In genomic region chr11:69670786-69671725, GRCm38 (mm10) we compare ENCODE assay signal across 8 mouse cellular contexts. TPM values are rescaled to one million over a fixed set of nuclear protein-coding genes. Genes with fewer than 3 reads are reported as not detected.
DNase-seq lines count a peak whose midpoint lies in the region; ATAC-seq and TF ChIP-seq lines count a peak whose summit lies in the region.

No protein-coding gene starts in this region.

- H3K4me2 ChIP-seq in forebrain, postnatal 0 days (ENCODE audit: low read depth): peak overlapping the region; percentile 87
- H3K4me2 ChIP-seq in lung, embryonic 16.5 days (ENCODE audit: low read depth, low read length): peak overlapping the region; percentile 93

- peaks cover 88% of the 10 kb centered on the region for H3K36me3 ChIP-seq in G1E (replicated peaks)
- H3K36me3 ChIP-seq in forebrain, postnatal 0 days (ENCODE audit: insufficient read depth): peaks cover 65% of the 10 kb centered on the region
- peaks cover 53% of the 10 kb centered on the region for H3K36me3 ChIP-seq in lung, embryonic 16.5 days (ENCODE audit: control insufficient read depth, insufficient read depth, low read length)

- peaks cover 61% of the 10 kb centered on the region for H3K4me1 ChIP-seq in G1E (ENCODE audit: insufficient read depth, low read depth, low read length)
- H3K4me1 ChIP-seq in forebrain, postnatal 0 days (ENCODE audit: insufficient read depth): peaks cover 17% of the 10 kb centered on the region
- peaks cover 21% of the 10 kb centered on the region for H3K4me1 ChIP-seq in lung, embryonic 16.5 days (replicated peaks; ENCODE audit: control insufficient read depth, insufficient read depth, low read length)

- peak; percentile 22; the same call in 1 of the 2 replicates for ATAC-seq in G1E (ENCODE audit: extremely low read depth, insufficient number of reproducible peaks, low FRiP score, poor library complexity, severe bottlenecking)
- ATAC-seq in forebrain, postnatal 0 days: peak; percentile 79
- peak; percentile 54 to 65 for ATAC-seq in hematopoietic stem cell, adult 5-6 weeks (replicated peaks in 1 of 2; ENCODE audit: insufficient read depth in 1 of 2, low FRiP score in 2 of 2, low TSS enrichment in 1 of 2, low read depth in 1 of 2, poor library complexity in 2 of 2, severe bottlenecking in 2 of 2)
- peak; percentile 78 for ATAC-seq in lung, embryonic 16.5 days (ENCODE audit: low read depth)

- no peaks in the 10 kb centered on the region for H3K9me3 ChIP-seq in G1E (replicated peaks)
- no peaks in the 10 kb centered on the region for H3K9me3 ChIP-seq in forebrain, postnatal 0 days (ENCODE audit: low read length)
- H3K9me3 ChIP-seq in lung, embryonic 16.5 days (ENCODE audit: control insufficient read depth, low read length): no peaks in the 10 kb centered on the region

- peak overlapping the region; percentile 98 for H3K27ac ChIP-seq in forebrain, postnatal 0 days (ENCODE audit: low read depth, low read length)
- peak overlapping the region; percentile 97 for H3K27ac ChIP-seq in lung, embryonic 16.5 days (ENCODE audit: low read length)

- peak; percentile 95 for DNase-seq in G1E (ENCODE audit: low spot score)
- peak; percentile 93 to 97 for DNase-seq in cerebellum, adult 18-20 months
- peak; percentile 98 for DNase-seq in forebrain, postnatal 0 days
- DNase-seq in layer of hippocampus, adult 9-10 months (ENCODE audit: low spot score): peak; percentile 90
- peak; percentile 75 for DNase-seq in ovary, postnatal 10 days (ENCODE audit: low spot score)
- DNase-seq in thymus, postnatal 10 days (ENCODE audit: low spot score in 2 of 2): peak; percentile 95 to 99

- H3K27me3 ChIP-seq in G1E (ENCODE audit: insufficient read depth, low read length): no peaks in the 10 kb centered on the region
- H3K27me3 ChIP-seq in forebrain, postnatal 0 days (ENCODE audit: insufficient read depth, low read length): no peaks in the 10 kb centered on the region
- no peaks in the 10 kb centered on the region for H3K27me3 ChIP-seq in lung, embryonic 16.5 days (ENCODE audit: control insufficient read depth, insufficient read depth, low read depth, low read length)

- 2% methylated on average over 60 of the region's 61 CpGs for WGBS in forebrain, postnatal 0 days
- WGBS in lung, embryonic 16.5 days: under 1% methylated on average over 50 of the region's 61 CpGs

- TF ChIP-seq CTCF in G1E (IDR thresholded peaks at IDR 0.05; ENCODE audit: low read depth, low read length): no peak
- TF ChIP-seq CTCF in forebrain, postnatal 0 days (IDR thresholded peaks at IDR 0.05; ENCODE audit: low read depth): peak; percentile 36

- H3K4me3 ChIP-seq in G1E (ENCODE audit: low read depth, low read length): peak overlapping the region; percentile 100
- peak overlapping the region; percentile 100 for H3K4me3 ChIP-seq in forebrain, postnatal 0 days (ENCODE audit: low read depth, low read length)
- H3K4me3 ChIP-seq in lung, embryonic 16.5 days (ENCODE audit: low read length): peak overlapping the region; percentile 68

- H3K9ac ChIP-seq in forebrain, postnatal 0 days: peak overlapping the region; percentile 99
- peak overlapping the region; percentile 90 for H3K9ac ChIP-seq in lung, embryonic 16.5 days (ENCODE audit: low read length)

RNA-seq across cellular contexts. Expression of gene Eif4a1, which starts 1.2 kb away (rescaled TPM):
- total RNA-seq in G1E (2014; fragmentation: Nextera tagmentation) (986 and 993 TPM in 2 replicates), G1E (2017) (986 and 1,008 TPM in 2 replicates)
- polyA plus RNA-seq in G1E (2012): 197 and 231 TPM in 2 replicates
- 1,003 and 1,045 TPM in 2 replicates for total RNA-seq in forebrain, postnatal 0 days (2014; rRNA removed)
- 614 and 772 TPM in 2 replicates for polyA plus RNA-seq in forebrain, postnatal 0 days (2015; fragmentation: Nextera tagmentation; extraction: Ambion mirVana)
- 838 and 888 TPM in 2 replicates for total RNA-seq in hematopoietic stem cell, adult 5-6 weeks (2017)
- 539 and 624 TPM in 2 replicates for polyA plus RNA-seq in lung, embryonic 16.5 days (2015; fragmentation: Nextera tagmentation; extraction: Ambion mirVana)

RNA-seq across cellular contexts. Expression of gene Cd68, which starts 5.1 kb away (rescaled TPM):
- 3.5 TPM in 1 of 2 replicates, not detected in the other for total RNA-seq in G1E (2014; fragmentation: Nextera tagmentation)
- total RNA-seq in G1E (2017): 5.0 and 6.1 TPM in 2 replicates
- 2.2 and 2.3 TPM in 2 replicates for polyA plus RNA-seq in G1E (2012)
- 6.4 and 7.7 TPM in 2 replicates for total RNA-seq in forebrain, postnatal 0 days (2014; rRNA removed)
- polyA plus RNA-seq in forebrain, postnatal 0 days (2015; fragmentation: Nextera tagmentation; extraction: Ambion mirVana): 16.0 and 16.3 TPM in 2 replicates
- total RNA-seq in hematopoietic stem cell, adult 5-6 weeks (2017): 11.4 and 16.7 TPM in 2 replicates
- 19.2 and 19.4 TPM in 2 replicates for polyA plus RNA-seq in lung, embryonic 16.5 days (2015; fragmentation: Nextera tagmentation; extraction: Ambion mirVana)

RNA-seq across cellular contexts. Expression of gene Mpdu1, which starts 8.6 kb away (rescaled TPM):
- 27.0 and 31.1 TPM in 2 replicates for total RNA-seq in G1E (2014; fragmentation: Nextera tagmentation)
- total RNA-seq in G1E (2017): 43.4 and 63.6 TPM in 2 replicates
- polyA plus RNA-seq in G1E (2012): 22.7 and 24.9 TPM in 2 replicates
- total RNA-seq in forebrain, postnatal 0 days (2014; rRNA removed): 158 and 214 TPM in 2 replicates
- 118 and 122 TPM in 2 replicates for polyA plus RNA-seq in forebrain, postnatal 0 days (2015; fragmentation: Nextera tagmentation; extraction: Ambion mirVana)
- total RNA-seq in hematopoietic stem cell, adult 5-6 weeks (2017): 41.3 and 73.7 TPM in 2 replicates
- 65.5 and 71.0 TPM in 2 replicates for polyA plus RNA-seq in lung, embryonic 16.5 days (2015; fragmentation: Nextera tagmentation; extraction: Ambion mirVana)

RNA-seq across cellular contexts. Expression of gene Senp3, which starts 10.8 kb away (rescaled TPM):
- 111 and 128 TPM in 2 replicates for total RNA-seq in G1E (2014; fragmentation: Nextera tagmentation)
- 107 and 111 TPM in 2 replicates for total RNA-seq in G1E (2017)
- 125 and 142 TPM in 2 replicates for polyA plus RNA-seq in G1E (2012)
- total RNA-seq in forebrain, postnatal 0 days (2014; rRNA removed): 79.2 and 82.4 TPM in 2 replicates
- polyA plus RNA-seq in forebrain, postnatal 0 days (2015; fragmentation: Nextera tagmentation; extraction: Ambion mirVana): 60.6 and 77.6 TPM in 2 replicates
- 99.1 and 105 TPM in 2 replicates for total RNA-seq in hematopoietic stem cell, adult 5-6 weeks (2017)
- polyA plus RNA-seq in lung, embryonic 16.5 days (2015; fragmentation: Nextera tagmentation; extraction: Ambion mirVana): 69.3 and 70.6 TPM in 2 replicates

RNA-seq across cellular contexts. Expression of gene Tnfsf13, which starts 14.5 kb away (rescaled TPM):
- not detected in 2 replicates for total RNA-seq in G1E (2014; fragmentation: Nextera tagmentation)
- not detected in 2 replicates for total RNA-seq in G1E (2017)
- polyA plus RNA-seq in G1E (2012): not detected in 2 replicates
- total RNA-seq in forebrain, postnatal 0 days (2014; rRNA removed): 1.3 TPM in 1 of 2 replicates, not detected in the other
- 0.48 and 0.61 TPM in 2 replicates for polyA plus RNA-seq in forebrain, postnatal 0 days (2015; fragmentation: Nextera tagmentation; extraction: Ambion mirVana)
- 13.9 and 15.9 TPM in 2 replicates for total RNA-seq in hematopoietic stem cell, adult 5-6 weeks (2017)
- 0.89 and 1.2 TPM in 2 replicates for polyA plus RNA-seq in lung, embryonic 16.5 days (2015; fragmentation: Nextera tagmentation; extraction: Ambion mirVana)

Comparison
In these comparisons a context has a peak if more than half of its experiments do, and no peak if none do; other contexts are left out.
1. Peak in every context shown above with its lines: DNase-seq, ATAC-seq, H3K4me3 ChIP-seq and H3K27ac ChIP-seq.
2. ATAC-seq: peak in every context shown above with its lines; median percentile 79 in forebrain, postnatal 0 days; 78 in lung, embryonic 16.5 days; 60 in hematopoietic stem cell, adult 5-6 weeks; 22 in G1E.